Mouse (Mus musculus) midbrain, embryonic 14.5 days (tissue): Measurements from ENCODE around the gene Icosl. TPM values are rescaled to one million over a fixed set of nuclear protein-coding genes. Genes with fewer than 3 reads are reported as not detected.
"Not testable (repeated sequence)": the region's sequence is repeated elsewhere in the genome, so short reads cannot be mapped to it uniquely, and the experiment has no call there.

Experiments
- ATAC-seq: fragments of 200-750 bp; cut with Nextera tagmentation; 2 replicates; pipeline ENCODE4 v1.8.0; 2017; ENCODE audit warnings: moderate number of reproducible peaks, moderate library complexity; ENCODE audit not compliant: low FRiP score, low TSS enrichment
- DNase-seq: peaks from one replicate; pipeline ENCODE4 v3.0.0-alpha.2; 2015
- H3K27ac ChIP-seq: fragments of 300-500 bp; sonication (generic); replicated peaks from 2 replicates; pipeline ENCODE4 v1.5.1; 2014; ENCODE audit warnings: mild to moderate bottlenecking, low read depth, low read length, moderate library complexity
- H3K27me3 ChIP-seq: fragments of 300-500 bp; sonication (generic); 2 replicates; pipeline ENCODE4 v1.6.1; 2014; ENCODE audit warnings: low read length, control low read depth, mixed read lengths; ENCODE audit not compliant: control insufficient read depth, insufficient read depth
- H3K36me3 ChIP-seq: fragments of 300-500 bp; sonication (generic); 2 replicates; pipeline ENCODE4 v1.6.1; 2014; ENCODE audit warnings: low read length, control low read depth; ENCODE audit not compliant: control insufficient read depth, insufficient read depth
- H3K4me1 ChIP-seq: fragments of 300-500 bp; sonication (generic); 2 replicates; pipeline ENCODE4 v1.6.1; 2014; ENCODE audit warnings: mild to moderate bottlenecking, antibody characterized with exemption, low read length, control low read depth; ENCODE audit not compliant: control insufficient read depth, insufficient read depth
- H3K4me2 ChIP-seq: fragments of 300-500 bp; sonication (generic); 2 replicates; pipeline ENCODE4 v1.6.1; 2014; ENCODE audit warnings: mild to moderate bottlenecking, low read length, moderate library complexity
- H3K4me3 ChIP-seq: fragments of 300-500 bp; sonication (generic); replicated peaks from 2 replicates; pipeline ENCODE4 v1.5.1; 2014; ENCODE audit warnings: low read depth, low read length
- H3K9ac ChIP-seq: fragments of 300-500 bp; sonication (generic); replicated peaks from 2 replicates; pipeline ENCODE4 v1.6.1; 2014; ENCODE audit warnings: mild to moderate bottlenecking, low read length, moderate library complexity
- H3K9me3 ChIP-seq: fragments of 300-500 bp; sonication (generic); 2 replicates; pipeline ENCODE4 v1.6.1; 2016; ENCODE audit warnings: low read length, control low read depth, mixed read lengths; ENCODE audit not compliant: control insufficient read depth
- WGBS: fragments of 180-500 bp; shearing (Covaris S2); extraction: QIAGEN DNeasy Blood & Tissue Kit; methylation state at CpG from one replicate; pipeline ENCODE4 v1.1.7; 2014; 5-methylcytosine and 5-hydroxymethylcytosine counted together
- polyA plus RNA-seq: library from polyadenylated mRNA; unstranded; fragments of >200 nt; fragmentation: Nextera tagmentation; extraction: Ambion mirVana; gene quantifications from 2 replicates; pipeline ENCODE4 v1.2.1, GENCODE M21; 2014

Icosl gene
- 0.50 and 0.71 TPM in 2 replicates for polyA plus RNA-seq

DNA sequence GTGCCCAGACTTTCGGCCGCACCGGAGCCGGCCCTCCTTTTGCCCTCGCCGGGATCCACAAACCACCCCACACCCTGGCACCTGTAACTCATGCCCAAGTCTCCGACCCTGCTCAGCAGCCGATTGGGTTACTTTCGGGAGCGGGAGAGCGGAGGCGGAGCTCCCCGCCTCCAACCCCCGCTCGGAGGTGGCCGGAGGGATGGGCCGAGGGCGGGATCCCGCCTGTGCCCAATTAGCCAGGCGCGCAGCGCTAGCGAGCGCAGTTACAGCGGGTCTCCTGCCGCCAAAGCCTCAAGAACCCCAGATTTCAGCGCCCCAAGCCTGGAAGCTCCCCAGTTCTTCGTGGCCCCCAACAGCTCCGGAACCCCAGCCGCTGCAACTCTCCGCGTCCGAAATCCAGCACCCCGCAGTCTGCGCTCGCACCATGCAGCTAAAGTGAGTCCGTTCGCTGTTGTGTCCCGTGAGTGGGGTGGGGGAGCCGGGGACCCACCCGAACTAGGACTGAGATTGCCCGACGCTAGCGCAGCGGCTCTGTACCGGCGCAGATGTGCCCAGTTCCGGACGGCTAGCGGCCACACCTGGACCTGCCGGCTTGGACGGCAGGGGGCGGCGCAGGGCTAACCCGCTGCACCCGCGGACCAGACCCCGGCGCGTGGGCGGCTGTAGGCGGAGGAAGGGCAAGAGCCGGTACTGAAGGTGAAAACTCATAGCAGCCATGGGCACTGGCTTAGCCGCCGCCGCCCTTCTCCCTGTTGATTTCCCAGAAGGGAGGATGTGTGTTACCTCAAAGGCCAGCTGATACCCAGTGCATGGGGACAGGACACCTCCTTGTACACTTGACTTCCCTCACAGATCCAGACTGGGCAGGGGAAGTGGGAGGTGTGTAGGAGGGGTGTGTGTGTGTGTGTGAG, at the start of gene Icosl:
Icosl (plus strand) TSS at position 202 of the 911 bp plus-strand sequence.
- Histone ChIP-seq H3K9ac (peak within 1 kb of the TSS; percentile 56), H3K4me1 (0 out of 2 replicates have a peak, but pooled peaks cover 7% of the 10 kb centered on the region), H3K36me3 (no peaks in the 10 kb centered on the region), H3K27me3 (peaks cover 9% of the 10 kb centered on the region), H3K4me3 (peak within 1 kb of the TSS; percentile 53), H3K4me2 (peak within 1 kb of the TSS; percentile 99), H3K27ac (no peak within 1 kb of the TSS), H3K9me3 (no peaks in the 10 kb centered on the region)
- peak; percentile 81 for ATAC-seq
- DNase-seq = peak; percentile 76
- under 1% methylated on average over 66 of the region's 66 CpGs for WGBS

DNA sequence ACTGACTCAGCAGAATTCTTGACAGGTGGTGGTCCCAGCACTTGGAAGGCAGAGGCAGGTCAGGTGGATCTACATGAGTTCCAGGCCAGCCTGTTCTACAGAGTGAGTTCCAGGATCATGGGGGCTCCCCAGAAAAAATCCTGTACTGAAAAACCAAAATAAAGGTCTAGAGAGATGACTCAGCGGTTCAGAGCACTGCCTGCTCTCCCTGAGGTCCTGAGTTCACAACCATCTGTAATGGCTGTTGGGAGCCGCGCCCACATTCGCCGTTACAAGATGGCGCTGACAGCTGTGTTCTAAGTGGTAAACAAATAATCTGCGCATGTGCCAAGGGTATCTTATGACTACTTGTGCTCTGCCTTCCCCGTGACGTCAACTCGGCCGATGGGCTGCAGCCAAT, 49.1 kb upstream of the Icosl start:
- WGBS = 95% methylated on average over 7 of the region's 11 CpGs
- not testable (repeated sequence) for H3K9me3 ChIP-seq, DNase-seq, H3K27me3 ChIP-seq, ATAC-seq, H3K9ac ChIP-seq, H3K36me3 ChIP-seq, H3K4me1 ChIP-seq, H3K4me2 ChIP-seq, H3K27ac ChIP-seq, H3K4me3 ChIP-seq

DNA sequence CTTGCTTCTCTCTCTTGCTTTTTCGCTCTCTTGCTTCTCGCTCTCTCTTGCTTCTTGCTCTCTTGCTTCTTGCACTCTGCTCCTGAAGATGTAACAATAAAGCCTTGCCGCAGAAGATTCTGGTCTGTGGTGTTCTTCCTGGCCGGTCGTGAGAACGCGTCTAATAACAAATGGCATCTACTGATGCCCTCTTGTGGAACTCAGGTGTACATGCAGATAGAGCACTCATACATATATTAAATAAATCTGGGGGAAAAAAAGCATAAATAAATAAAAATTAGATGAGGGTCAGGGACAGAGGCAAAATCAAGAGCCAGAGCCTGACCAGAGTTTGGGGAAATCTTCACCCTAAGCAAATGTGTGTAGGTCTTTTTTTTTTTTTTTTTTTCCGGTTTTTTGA, 43.6 kb upstream of the Icosl start:
- not testable (repeated sequence) for H3K4me1 ChIP-seq, ATAC-seq, H3K27ac ChIP-seq, H3K36me3 ChIP-seq, H3K9ac ChIP-seq, H3K27me3 ChIP-seq, H3K9me3 ChIP-seq, H3K4me2 ChIP-seq, H3K4me3 ChIP-seq
- DNase-seq = peak; percentile 23
- WGBS = 66% methylated on average over 6 of the region's 8 CpGs

DNA sequence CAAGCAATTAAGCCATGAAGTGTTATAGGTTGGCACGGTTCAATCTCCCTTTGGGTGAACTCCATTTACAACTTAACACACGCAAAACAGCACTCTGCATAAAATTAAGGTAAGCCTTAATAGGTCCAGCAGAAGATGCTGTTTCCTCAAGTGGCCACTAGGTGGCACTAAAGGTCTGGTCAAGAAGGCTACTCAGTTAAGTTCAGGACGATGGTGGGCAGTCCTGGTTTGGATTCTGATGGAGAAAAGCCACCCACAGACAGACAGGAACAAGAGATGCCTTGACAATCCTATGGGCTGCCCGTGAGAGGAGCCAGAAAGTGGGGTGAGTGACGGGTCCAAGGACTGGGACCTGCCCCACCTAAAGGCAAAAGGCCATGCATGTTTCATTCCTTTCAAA, 41.0 kb upstream of the Icosl start:
- Histone ChIP-seq H3K36me3 (no peaks in the 10 kb centered on the region), H3K4me1 (no peaks in the 10 kb centered on the region), H3K9ac (no peak overlapping the region), H3K4me2 (no peak overlapping the region), H3K4me3 (no peak overlapping the region), H3K27me3 (no peaks in the 10 kb centered on the region), H3K9me3 (no peaks in the 10 kb centered on the region), H3K27ac (no peak overlapping the region)
- ATAC-seq (peak; percentile 77), DNase-seq (peak; percentile 93)
- WGBS = 3% methylated on average over 5 of the region's 5 CpGs

DNA sequence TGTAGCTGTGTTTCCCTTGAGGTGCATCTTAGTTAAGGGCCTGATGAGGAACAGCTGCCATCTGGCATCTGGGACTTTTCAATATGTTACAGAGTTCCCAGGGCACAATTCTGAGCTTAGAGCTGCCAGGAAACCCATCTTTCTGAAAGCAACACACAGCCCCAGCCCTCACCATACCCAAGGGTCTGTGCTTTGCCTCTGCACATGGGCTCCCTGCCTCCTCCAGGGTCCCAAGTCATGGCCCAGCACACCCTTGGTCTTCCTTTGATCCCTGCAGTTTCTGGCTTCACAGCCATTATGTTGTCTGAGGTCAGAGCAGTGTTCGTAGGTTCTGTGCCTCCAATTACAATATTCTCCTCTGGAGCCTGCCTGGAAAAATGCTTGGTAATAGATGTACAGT, 40.0 kb upstream of the Icosl start:
- DNase-seq = no peak
- Histone ChIP-seq H3K4me3 (no peak overlapping the region), H3K9ac (no peak overlapping the region), H3K4me2 (no peak overlapping the region), H3K27ac (no peak overlapping the region), H3K4me1 (no peaks in the 10 kb centered on the region), H3K27me3 (no peaks in the 10 kb centered on the region), H3K36me3 (no peaks in the 10 kb centered on the region), H3K9me3 (no peaks in the 10 kb centered on the region)
- WGBS = 95% methylated on average over 1 of the region's 1 CpGs
- no peak for ATAC-seq

DNA sequence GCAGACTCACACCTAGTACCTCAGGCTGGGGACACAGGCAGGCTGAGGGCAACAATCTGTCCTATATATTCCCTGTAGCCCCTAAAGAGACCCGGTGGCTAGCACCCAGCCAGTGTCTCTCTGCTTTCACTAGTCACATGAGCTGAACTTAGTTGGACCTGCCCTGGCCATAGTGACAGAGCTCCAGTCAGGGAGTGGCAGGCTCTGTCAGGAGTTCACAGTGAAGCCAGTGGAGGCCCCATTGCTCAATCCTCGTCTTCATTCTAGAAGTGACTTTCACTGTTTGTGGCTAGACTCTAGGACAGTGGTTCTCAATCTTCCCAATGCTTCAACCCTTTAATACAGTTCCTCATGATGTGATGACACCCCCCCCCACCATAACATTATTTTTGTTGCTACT, 37.1 kb upstream of the Icosl start:
- H3K4me1 ChIP-seq = no peaks in the 10 kb centered on the region
- ATAC-seq (no peak), DNase-seq (no peak)
- no peak overlapping the region for H3K4me2 ChIP-seq
- H3K36me3 ChIP-seq = no peaks in the 10 kb centered on the region
- WGBS = 86% methylated on average over 2 of the region's 2 CpGs
- no peak overlapping the region for H3K4me3 ChIP-seq
- H3K27me3 ChIP-seq = no peaks in the 10 kb centered on the region
- H3K9ac ChIP-seq = no peak overlapping the region
- no peaks in the 10 kb centered on the region for H3K9me3 ChIP-seq
- H3K27ac ChIP-seq = no peak overlapping the region

DNA sequence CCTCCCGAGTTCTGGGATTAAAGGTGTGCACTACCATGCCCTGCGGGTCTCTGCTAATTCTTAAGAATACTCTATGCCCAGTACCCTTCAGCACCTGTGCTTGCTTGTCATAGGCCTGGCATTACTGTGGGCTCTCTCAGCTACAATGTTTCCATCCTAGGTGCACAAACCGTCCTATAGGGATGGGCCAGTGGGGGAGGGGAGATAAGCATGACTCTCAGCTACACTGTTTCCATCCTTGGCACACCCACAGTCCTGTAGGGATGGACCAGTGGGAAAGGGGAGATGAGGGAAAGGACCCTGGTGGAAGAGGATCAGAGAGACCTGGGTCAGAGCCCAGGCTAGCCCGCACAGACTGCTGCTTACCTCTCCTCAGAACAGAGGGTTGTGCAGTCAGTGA, 32.0 kb upstream of the Icosl start:
- ATAC-seq (no peak), DNase-seq (no peak)
- H3K9ac ChIP-seq = no peak overlapping the region
- H3K4me2 ChIP-seq = no peak overlapping the region
- 90% methylated on average over 4 of the region's 4 CpGs for WGBS
- H3K4me1 ChIP-seq = no peaks in the 10 kb centered on the region
- no peaks in the 10 kb centered on the region for H3K36me3 ChIP-seq
- no peaks in the 10 kb centered on the region for H3K27me3 ChIP-seq
- H3K27ac ChIP-seq = no peak overlapping the region
- no peak overlapping the region for H3K4me3 ChIP-seq
- no peaks in the 10 kb centered on the region for H3K9me3 ChIP-seq

DNA sequence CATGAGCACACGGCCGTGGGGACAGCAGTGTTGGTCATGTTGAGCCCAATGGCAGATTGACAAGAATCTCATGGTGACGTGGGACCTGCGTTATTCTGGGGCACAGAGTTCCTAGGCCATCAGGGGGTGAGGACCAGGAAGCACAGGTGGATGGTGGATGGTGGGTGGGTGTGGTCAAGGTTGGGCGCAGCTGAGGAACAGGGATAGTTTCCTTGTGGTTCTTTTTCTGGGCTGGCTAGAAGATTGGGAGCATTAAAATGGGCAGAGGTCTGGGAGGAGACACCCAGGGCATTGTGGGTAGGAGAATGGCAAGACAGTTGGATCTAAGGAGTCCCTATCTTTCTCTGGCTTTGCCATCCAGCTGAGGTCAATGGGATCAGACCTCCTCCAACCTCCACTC, 27.5 kb upstream of the Icosl start, which contains the start of gene Dnmt3l:
Dnmt3l (plus strand) TSS at position 301 of the 400 bp plus-strand sequence.
- H3K27me3 ChIP-seq = no peaks in the 10 kb centered on the region
- no peaks in the 10 kb centered on the region for H3K9me3 ChIP-seq
- 92% methylated on average over 5 of the region's 5 CpGs for WGBS
- H3K27ac ChIP-seq = no peak within 1 kb of the TSS
- no peak within 1 kb of the TSS for H3K9ac ChIP-seq
- no peaks in the 10 kb centered on the region for H3K36me3 ChIP-seq
- no peak within 1 kb of the TSS for H3K4me2 ChIP-seq
- H3K4me1 ChIP-seq = no peaks in the 10 kb centered on the region
- ATAC-seq (no peak), DNase-seq (no peak)
- H3K4me3 ChIP-seq = no peak within 1 kb of the TSS

DNA sequence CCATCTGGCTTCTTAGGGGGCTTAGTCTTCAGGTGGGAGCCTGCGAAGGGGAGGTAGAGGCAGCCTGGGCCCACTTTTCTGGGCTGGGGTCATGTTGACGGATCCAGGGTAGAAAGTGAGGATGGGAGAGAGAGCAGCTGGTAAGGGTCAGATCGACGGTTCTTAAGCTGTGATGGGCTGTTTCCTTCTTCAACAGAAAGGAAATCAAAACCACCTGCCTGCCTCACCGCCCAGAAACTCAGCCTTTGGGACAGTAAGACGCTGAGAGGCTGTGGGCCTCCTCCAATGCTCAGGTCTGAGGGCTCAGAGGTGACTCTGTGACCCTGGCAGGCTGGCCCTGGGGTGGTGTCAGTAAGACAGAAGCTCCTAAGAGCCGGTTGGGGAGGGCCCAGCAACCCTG, 27.0 kb upstream of the Icosl start:
- 84% methylated on average over 7 of the region's 7 CpGs for WGBS
- H3K4me3 ChIP-seq = no peak overlapping the region

More for the DNA sequence above, 27.0 kb upstream of the Icosl start:
- Histone ChIP-seq H3K9me3 (no peaks in the 10 kb centered on the region), H3K4me1 (no peaks in the 10 kb centered on the region), H3K27me3 (no peaks in the 10 kb centered on the region), H3K27ac (no peak overlapping the region), H3K4me2 (no peak overlapping the region), H3K36me3 (no peaks in the 10 kb centered on the region), H3K9ac (no peak overlapping the region)
- ATAC-seq = no peak
- DNase-seq = no peak
